Mouse (Mus musculus) liver, embryonic 13.5 days (tissue): ENCODE measurements around the gene Zfp14. TPM values are rescaled to one million over a fixed set of nuclear protein-coding genes. Genes with fewer than 3 reads are reported as not detected.
A peak's percentile ranks its signal among the peaks of the same experiment; 100 is the strongest.

Experiments used
- ATAC-seq: fragments of 200-750 bp; cut with Nextera tagmentation; 2 replicates; pipeline ENCODE4 v1.8.0; 2017; ENCODE audit warnings: low read depth, mild to moderate bottlenecking, moderate number of reproducible peaks, moderate library complexity
- DNase-seq: peaks from one replicate; pipeline ENCODE4 v3.0.0; 2022
- H3K27ac ChIP-seq: fragments of 300-500 bp; sonication (generic); 2 replicates; pipeline ENCODE4 v1.5.1; 2015; ENCODE audit warnings: moderate library complexity, mild to moderate bottlenecking, inconsistent platforms
- H3K27me3 ChIP-seq: fragments of 300-500 bp; sonication (generic); 2 replicates; pipeline ENCODE4 v1.6.1; 2015; ENCODE audit warnings: mild to moderate bottlenecking, inconsistent platforms
- H3K36me3 ChIP-seq: fragments of 300-500 bp; sonication (generic); 2 replicates; pipeline ENCODE4 v1.6.1; 2015; ENCODE audit warnings: mild to moderate bottlenecking, inconsistent platforms
- H3K4me1 ChIP-seq: fragments of 300-500 bp; sonication (generic); replicated peaks from 2 replicates; pipeline ENCODE4 v1.6.1; 2015; ENCODE audit warnings: inconsistent platforms
- H3K4me2 ChIP-seq: fragments of 300-500 bp; sonication (generic); 2 replicates; pipeline ENCODE4 v1.6.1; 2015; ENCODE audit warnings: inconsistent platforms, mild to moderate bottlenecking, moderate library complexity
- H3K4me3 ChIP-seq: fragments of 300-500 bp; sonication (generic); replicated peaks from 2 replicates; pipeline ENCODE4 v1.5.1; 2015; ENCODE audit warnings: mild to moderate bottlenecking, inconsistent platforms
- H3K9ac ChIP-seq: fragments of 300-500 bp; sonication (generic); 2 replicates; pipeline ENCODE4 v1.6.1; 2015; ENCODE audit warnings: mild to moderate bottlenecking, inconsistent platforms
- H3K9me3 ChIP-seq: fragments of 300-500 bp; sonication (generic); replicated peaks from 2 replicates; pipeline ENCODE4 v1.6.1; 2016; ENCODE audit warnings: inconsistent platforms
- WGBS: fragments of 180-500 bp; shearing (Covaris S2); methylation state at CpG from one replicate; pipeline ENCODE4 v1.1.7; 2015; ENCODE audit not compliant: insufficient replicate concordance; 5-methylcytosine and 5-hydroxymethylcytosine counted together
- polyA plus RNA-seq: library from polyadenylated mRNA; unstranded; fragments of >200 nt; fragmentation: Nextera tagmentation; extraction: Ambion mirVana; gene quantifications from 2 replicates; pipeline ENCODE4 v1.2.1, GENCODE M21; 2015

The Zfp14 gene
- polyA plus RNA-seq, 1 experiment from 2014 or later, result 0.29 TPM

GRCm38 (mm10) chr7:30027331-30027730 lies 23.8 kb downstream of the Zfp14 start:
- WGBS, result 76% methylated on average over 4 of the region's 4 CpGs
- Histone ChIP-seq H3K9ac (no peak overlapping the region), H3K27ac (no peak overlapping the region), H3K36me3 (peaks cover 46% of the 10 kb centered on the region), H3K9me3 (no peaks in the 10 kb centered on the region; the same call in 1 of the 2 replicates), H3K4me2 (no peak overlapping the region), H3K27me3 (no peaks in the 10 kb centered on the region), H3K4me3 (no peak overlapping the region), H3K4me1 (no peaks in the 10 kb centered on the region)
- ATAC-seq (no peak), DNase-seq (no peak)

- Histone ChIP-seq H3K4me3 (no peak overlapping the region), H3K9me3 (no peaks in the 10 kb centered on the region; the same call in 1 of the 2 replicates), H3K36me3 (peaks cover 61% of the 10 kb centered on the region), H3K27ac (no peak overlapping the region), H3K4me2 (no peak overlapping the region), H3K27me3 (no peaks in the 10 kb centered on the region), H3K9ac (no peak overlapping the region), H3K4me1 (no peaks in the 10 kb centered on the region)
- WGBS, result 74% methylated on average over 5 of the region's 5 CpGs
- ATAC-seq (no peak), DNase-seq (no peak)
Observed at GRCm38 (mm10) chr7:30025358-30025757, 25.8 kb downstream of the Zfp14 start.

- 68% methylated on average over 8 of the region's 8 CpGs for WGBS
- H3K4me2 ChIP-seq, result no peak overlapping the region
- ATAC-seq, result no peak
- no peak overlapping the region for H3K4me3 ChIP-seq
- no peaks in the 10 kb centered on the region for H3K27me3 ChIP-seq
- no peak overlapping the region for H3K27ac ChIP-seq
- H3K9ac ChIP-seq, result no peak overlapping the region
- H3K9me3 ChIP-seq, result no peaks in the 10 kb centered on the region; the same call in 1 of the 2 replicates
- no peak for DNase-seq
- H3K36me3 ChIP-seq, result peaks cover 73% of the 10 kb centered on the region
- no peaks in the 10 kb centered on the region for H3K4me1 ChIP-seq
Observed at GRCm38 (mm10) chr7:30023800-30024199, 27.4 kb downstream of the Zfp14 start.

- ATAC-seq, result no peak
- WGBS, result 87% methylated on average over 9 of the region's 9 CpGs
Observed at GRCm38 (mm10) chr7:30023324-30023723, 27.9 kb downstream of the Zfp14 start.

GRCm38 (mm10) chr7:30019543-30019942 lies 31.6 kb downstream of the Zfp14 start:
- no peaks in the 10 kb centered on the region for H3K27me3 ChIP-seq
- WGBS, result 75% methylated on average over 2 of the region's 2 CpGs
- no peak overlapping the region for H3K4me2 ChIP-seq
- H3K9ac ChIP-seq, result no peak overlapping the region
- no peak overlapping the region for H3K27ac ChIP-seq
- no peaks in the 10 kb centered on the region for H3K4me1 ChIP-seq
- no peaks in the 10 kb centered on the region; the same call in 1 of the 2 replicates for H3K9me3 ChIP-seq
- DNase-seq (no peak), ATAC-seq (no peak)
- H3K4me3 ChIP-seq, result no peak overlapping the region
- H3K36me3 ChIP-seq, result peaks cover 88% of the 10 kb centered on the region

More at GRCm38 (mm10) chr7:30023324-30023723, 27.9 kb downstream of the Zfp14 start:
- H3K9me3 ChIP-seq, result no peaks in the 10 kb centered on the region; the same call in 1 of the 2 replicates
- H3K9ac ChIP-seq, result no peak overlapping the region
- H3K36me3 ChIP-seq, result peaks cover 78% of the 10 kb centered on the region
- no peaks in the 10 kb centered on the region for H3K27me3 ChIP-seq
- H3K27ac ChIP-seq, result no peak overlapping the region
- H3K4me3 ChIP-seq, result no peak overlapping the region
- H3K4me2 ChIP-seq, result no peak overlapping the region
- no peak for DNase-seq
- no peaks in the 10 kb centered on the region for H3K4me1 ChIP-seq

- Histone ChIP-seq H3K4me1 (no peaks in the 10 kb centered on the region), H3K36me3 (peaks cover 80% of the 10 kb centered on the region), H3K4me3 (no peak overlapping the region), H3K9me3 (no peaks in the 10 kb centered on the region), H3K4me2 (no peak overlapping the region), H3K9ac (no peak overlapping the region), H3K27ac (no peak overlapping the region), H3K27me3 (no peaks in the 10 kb centered on the region)
- ATAC-seq (no peak), DNase-seq (no peak)
- WGBS, result 84% methylated on average over 6 of the region's 6 CpGs
Observed at GRCm38 (mm10) chr7:30017226-30017625, 34.0 kb downstream of the Zfp14 start.

GRCm38 (mm10) chr7:30012956-30013363 lies 38.2 kb downstream of the Zfp14 start:
- WGBS, result 78% methylated on average over 4 of the region's 4 CpGs
- no peak overlapping the region for H3K9ac ChIP-seq
- no peak overlapping the region for H3K4me2 ChIP-seq
- H3K27ac ChIP-seq, result no peak overlapping the region
- H3K9me3 ChIP-seq, result no peaks in the 10 kb centered on the region
- H3K36me3 ChIP-seq, result peaks cover 74% of the 10 kb centered on the region
- peak; percentile 18; the same call in 1 of the 2 replicates for ATAC-seq
- no peak for DNase-seq
- no peak overlapping the region for H3K4me3 ChIP-seq
- H3K4me1 ChIP-seq, result no peaks in the 10 kb centered on the region
- no peaks in the 10 kb centered on the region for H3K27me3 ChIP-seq

- DNase-seq, result no peak
- Histone ChIP-seq H3K4me1 (no peaks in the 10 kb centered on the region), H3K9me3 (no peaks in the 10 kb centered on the region), H3K36me3 (peaks cover 69% of the 10 kb centered on the region), H3K4me3 (no peak overlapping the region), H3K27me3 (no peaks in the 10 kb centered on the region), H3K27ac (no peak overlapping the region), H3K9ac (no peak overlapping the region), H3K4me2 (no peak overlapping the region)
- no peak for ATAC-seq
- WGBS, result 78% methylated on average over 10 of the region's 10 CpGs
Observed at GRCm38 (mm10) chr7:30010551-30011195, 40.5 kb downstream of the Zfp14 start.

GRCm38 (mm10) chr7:30009321-30010085 lies 41.7 kb downstream of the Zfp14 start:
- H3K4me2 ChIP-seq, result no peak overlapping the region
- H3K4me3 ChIP-seq, result no peak overlapping the region
- no peaks in the 10 kb centered on the region for H3K27me3 ChIP-seq
- ATAC-seq (no peak), DNase-seq (no peak)
- no peak overlapping the region for H3K9ac ChIP-seq
- WGBS, result 82% methylated on average over 21 of the region's 21 CpGs
- no peaks in the 10 kb centered on the region for H3K9me3 ChIP-seq
- H3K4me1 ChIP-seq, result no peaks in the 10 kb centered on the region
- H3K36me3 ChIP-seq, result peaks cover 67% of the 10 kb centered on the region
- H3K27ac ChIP-seq, result no peak overlapping the region

DNA sequence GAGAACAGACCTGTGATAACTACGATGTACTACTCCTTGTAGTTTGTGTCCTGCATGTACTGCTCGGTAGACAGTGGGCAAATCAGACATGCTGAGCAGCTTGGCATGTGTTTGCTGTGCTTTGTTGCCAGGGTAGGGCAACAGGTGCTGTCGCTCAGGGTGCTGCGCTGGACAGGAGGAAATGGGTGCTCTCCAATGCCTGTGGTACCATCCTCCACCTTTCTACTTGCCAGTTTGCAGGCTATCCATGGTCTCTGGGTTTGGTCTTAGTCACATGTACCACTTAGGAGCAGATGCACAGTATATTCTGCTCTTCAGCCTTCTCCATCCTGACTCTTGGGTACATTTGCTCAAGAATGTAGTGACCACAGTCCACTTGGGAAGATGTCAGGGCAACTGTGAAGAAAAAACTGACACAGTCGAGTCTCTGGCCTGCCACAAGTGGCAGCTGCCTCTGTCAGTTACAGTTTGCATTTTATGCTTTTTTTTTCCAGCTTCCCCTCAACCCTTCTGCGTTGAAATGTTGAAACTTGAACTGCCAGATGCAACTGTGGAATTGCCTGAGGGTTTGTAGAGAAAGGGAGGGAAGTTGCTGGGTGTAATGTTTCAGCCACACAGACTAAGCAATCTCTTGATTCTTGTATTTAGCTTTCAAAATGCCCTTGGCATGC lies 43.0 kb downstream of the Zfp14 start:
- no peaks in the 10 kb centered on the region for H3K9me3 ChIP-seq
- H3K4me2 ChIP-seq, result no peak overlapping the region
- WGBS, result 70% methylated on average over 6 of the region's 6 CpGs
- H3K27ac ChIP-seq, result no peak overlapping the region
- ATAC-seq (no peak), DNase-seq (no peak)
- no peaks in the 10 kb centered on the region for H3K27me3 ChIP-seq
- H3K9ac ChIP-seq, result no peak overlapping the region
- no peaks in the 10 kb centered on the region for H3K4me1 ChIP-seq
- H3K4me3 ChIP-seq, result no peak overlapping the region
- peaks cover 56% of the 10 kb centered on the region for H3K36me3 ChIP-seq

DNA sequence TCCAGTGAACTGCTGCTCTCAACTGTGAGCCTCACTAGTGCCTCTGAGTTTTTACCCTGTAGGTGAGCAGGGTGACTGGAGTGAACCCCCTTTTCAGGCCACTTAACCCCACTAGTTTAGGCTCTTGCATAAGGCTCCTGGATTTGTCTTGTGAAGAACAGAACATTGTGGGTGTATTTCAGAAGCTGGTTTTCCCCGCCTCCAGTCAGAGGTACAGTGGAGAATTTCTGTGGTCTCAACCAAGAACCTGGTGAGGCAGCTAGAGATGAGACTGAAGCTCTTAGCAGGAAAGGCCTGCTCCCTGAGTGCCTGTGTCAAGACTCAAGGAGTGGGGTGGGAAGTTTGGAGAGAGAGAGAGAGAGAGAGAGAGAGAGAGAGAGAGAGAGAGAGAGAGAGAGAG lies 43.6 kb downstream of the Zfp14 start:
- DNase-seq (no peak), ATAC-seq (no peak)
- no peak overlapping the region for H3K27ac ChIP-seq
- no peak overlapping the region for H3K4me2 ChIP-seq
- no peaks in the 10 kb centered on the region for H3K4me1 ChIP-seq
- peaks cover 58% of the 10 kb centered on the region for H3K36me3 ChIP-seq
- H3K9me3 ChIP-seq, result no peaks in the 10 kb centered on the region
- H3K4me3 ChIP-seq, result no peak overlapping the region
- no peak overlapping the region for H3K9ac ChIP-seq
- no peaks in the 10 kb centered on the region for H3K27me3 ChIP-seq
- 79% methylated on average over 1 of the region's 1 CpGs for WGBS
